Mouse (Mus musculus): Measurements from ENCODE around the gene Slc37a4.

DNA sequence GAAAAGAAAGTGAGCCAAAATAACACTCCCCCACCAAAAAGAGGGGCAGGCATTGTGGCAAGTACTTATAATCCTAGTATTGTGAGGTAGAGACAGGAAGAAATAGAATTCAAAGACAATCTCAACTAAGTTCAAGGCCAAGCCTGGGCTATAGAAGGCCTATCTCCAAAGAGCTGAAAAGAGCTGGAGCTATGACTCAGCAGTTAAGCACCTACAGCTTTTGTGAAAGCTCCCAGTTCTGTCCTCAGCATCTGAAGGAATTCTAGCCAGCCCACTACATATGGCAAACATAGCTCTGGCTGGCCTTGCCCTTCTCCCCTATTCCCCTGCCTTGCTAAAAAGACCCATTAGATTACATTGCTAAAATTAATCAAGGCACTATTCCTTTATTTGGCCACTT is 23.3 kb upstream of the Slc37a4 start:
- TF ChIP-seq CTCF (IDR thresholded peaks at IDR 0.05; ENCODE audit: extremely low read depth, insufficient read length, insufficient replicate concordance, low read depth, low read length) (no peak), POLR2A (IDR thresholded peaks at IDR 0.05; ENCODE audit: low read depth, low read length) (no peak)
